Mouse (Mus musculus): ENCODE results near the gene Ube2cbp.

Gene Ube2cbp

DNA sequence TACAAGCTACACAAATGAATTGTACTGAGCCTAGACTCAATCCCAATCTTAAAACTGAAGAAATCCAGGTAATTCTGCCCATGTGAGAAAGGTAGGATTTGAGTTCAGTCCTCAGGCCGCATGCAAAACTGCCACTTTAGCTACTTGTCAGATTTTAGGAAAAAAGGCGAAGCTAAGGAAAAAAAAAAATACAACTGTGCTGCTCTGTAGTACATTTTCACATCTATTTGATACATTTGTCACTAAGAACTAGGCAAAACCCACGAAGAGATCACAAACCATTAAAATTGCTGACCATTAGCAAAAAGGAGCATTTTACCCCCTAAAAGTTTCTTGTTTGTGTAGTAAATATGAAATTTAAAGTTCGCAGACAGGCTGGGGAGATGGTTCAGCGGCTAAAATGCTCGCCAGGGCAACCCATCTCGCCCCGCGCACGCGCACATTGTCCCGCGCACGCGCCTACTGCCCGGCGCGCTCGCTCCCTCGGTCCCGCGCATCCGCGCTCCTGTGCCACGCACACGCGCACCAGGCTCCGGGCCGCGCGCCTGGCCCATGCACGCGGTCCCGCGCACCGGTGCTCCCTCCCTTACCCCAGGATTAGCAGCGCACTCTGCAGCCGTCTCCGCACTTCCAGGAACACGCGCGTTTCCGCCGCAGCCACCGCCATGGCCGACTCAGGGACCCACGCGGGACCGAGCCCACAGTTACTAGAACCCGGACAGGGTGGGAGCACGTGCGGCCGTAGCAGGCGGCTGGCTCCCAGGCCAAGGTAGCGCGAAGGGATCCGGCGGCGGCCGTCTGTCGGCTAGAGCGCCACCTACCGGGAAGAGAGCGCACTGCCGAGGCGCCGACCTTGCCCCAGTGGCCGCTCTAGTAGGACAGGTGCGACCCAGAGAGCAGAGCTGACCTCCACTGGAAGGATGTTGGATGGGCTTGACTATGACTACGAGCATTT is at the start of gene Ube2cbp:
TSS of gene Ube2cbp (minus strand) at position 800 of the 955 bp plus-strand sequence.
- DNase-seq: peak; percentile 89

- DNase-seq: no peak
Observed at GRCm38 (mm10) chr9:86514390-86514789, 49.6 kb upstream of the Ube2cbp start.

DNA sequence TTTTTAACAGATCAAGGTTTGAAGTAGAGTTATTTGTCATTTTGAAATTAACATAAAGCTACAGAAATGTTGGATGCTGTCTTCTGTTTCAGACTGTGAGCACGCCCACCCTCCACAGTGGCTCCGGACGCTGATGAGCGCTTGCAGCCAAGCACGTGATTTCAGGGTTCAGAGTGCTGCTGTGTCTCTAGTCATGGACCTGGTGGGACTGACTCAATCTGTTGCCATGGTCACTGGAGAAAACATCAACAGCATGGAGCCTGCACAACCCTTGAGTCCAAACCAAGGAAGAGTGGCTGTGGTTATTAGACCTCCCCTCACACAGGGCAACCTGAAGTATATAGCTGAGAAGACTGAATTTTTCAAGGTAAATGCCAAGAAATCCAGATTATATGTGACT is 49.0 kb upstream of the Ube2cbp start:
- no peak for DNase-seq

GRCm38 (mm10) chr9:86507437-86507836 is 42.7 kb upstream of the Ube2cbp start:
- DNase-seq: no peak

DNA sequence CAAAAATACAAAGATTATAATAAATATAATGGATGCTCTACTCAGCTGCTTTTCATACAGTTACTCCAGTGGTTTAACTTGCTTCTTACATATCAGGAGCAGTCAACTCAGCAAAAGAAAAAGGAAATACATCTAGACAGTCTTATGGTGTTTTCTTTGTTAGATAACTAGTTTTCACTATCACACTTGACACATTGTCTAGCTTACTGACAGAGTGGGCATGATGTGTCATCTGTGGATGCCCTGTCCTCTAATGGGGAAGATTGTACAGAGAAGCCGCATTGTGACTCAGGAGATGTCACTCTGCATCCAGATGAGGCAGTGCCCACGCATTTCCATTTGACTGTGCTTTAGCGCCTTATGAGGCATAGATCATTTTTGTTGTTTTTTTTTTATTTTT is 34.3 kb upstream of the Ube2cbp start:
- no peak for DNase-seq

- no peak for DNase-seq
Observed at GRCm38 (mm10) chr9:86496261-86496660, 31.5 kb upstream of the Ube2cbp start.

- no peak for DNase-seq
Observed at GRCm38 (mm10) chr9:86491740-86492139, 27.0 kb upstream of the Ube2cbp start.

GRCm38 (mm10) chr9:86482236-86482635 is 17.5 kb upstream of the Ube2cbp start:
- DNase-seq: no peak

GRCm38 (mm10) chr9:86478414-86479093 is 13.8 kb upstream of the Ube2cbp start:
- no peak for DNase-seq

DNA sequence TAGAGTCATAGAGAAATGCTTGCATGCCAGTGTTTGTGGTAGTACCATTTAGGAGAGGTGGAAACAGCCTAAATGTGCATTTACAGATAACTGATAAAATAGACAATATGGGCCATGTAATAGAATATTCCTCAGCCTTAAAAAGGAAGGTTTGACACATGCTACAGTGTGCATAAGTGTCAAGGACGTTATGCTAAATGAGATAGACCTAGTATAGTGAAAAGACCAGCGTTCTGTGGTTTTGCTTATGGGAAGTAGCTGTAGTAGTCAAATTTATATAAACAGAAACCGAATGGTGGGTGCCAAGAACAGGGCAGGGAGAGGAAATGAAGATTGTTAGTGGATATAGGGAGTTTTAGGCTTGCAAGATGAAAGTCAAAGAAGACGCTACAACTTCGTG is 12.0 kb upstream of the Ube2cbp start:
- DNase-seq: no peak

DNA sequence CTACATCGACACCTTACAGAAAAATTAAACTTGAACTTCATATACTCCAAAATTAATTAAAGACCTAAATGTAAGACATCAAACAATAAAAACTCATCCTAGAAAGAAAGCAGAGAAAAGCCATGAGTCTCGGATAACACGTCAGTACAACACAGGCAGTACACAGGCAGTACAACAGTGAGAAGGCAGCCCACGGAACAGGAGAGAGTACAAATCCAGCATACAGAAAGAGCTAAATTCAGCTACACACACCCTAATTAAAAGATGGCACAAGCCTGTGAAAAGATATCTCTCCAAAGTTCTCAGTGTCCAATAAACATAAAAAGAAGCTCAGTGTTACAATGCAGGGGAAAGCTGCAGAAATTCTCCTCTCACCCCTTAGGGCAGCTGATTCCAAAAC is 11.2 kb upstream of the Ube2cbp start:
- no peak for DNase-seq

GRCm38 (mm10) chr9:86466990-86467870 is 2.5 kb upstream of the Ube2cbp start, which contains the start of gene Dop1a:
TSS of gene Dop1a (plus strand) at chr9:86467154.
- peak; percentile 92 for DNase-seq

- no peak for DNase-seq
Observed at GRCm38 (mm10) chr9:86453626-86454025, 11.1 kb downstream of the Ube2cbp start.

- peak; percentile 65 for DNase-seq
Observed at GRCm38 (mm10) chr9:86451617-86452016, 13.1 kb downstream of the Ube2cbp start.

- DNase-seq: no peak
Observed at GRCm38 (mm10) chr9:86451094-86451493, 13.7 kb downstream of the Ube2cbp start.

- peak; percentile 81 for DNase-seq
Observed at GRCm38 (mm10) chr9:86449581-86449980, 15.2 kb downstream of the Ube2cbp start.

- DNase-seq: no peak
Observed at GRCm38 (mm10) chr9:86447431-86447830, 17.3 kb downstream of the Ube2cbp start.

DNA sequence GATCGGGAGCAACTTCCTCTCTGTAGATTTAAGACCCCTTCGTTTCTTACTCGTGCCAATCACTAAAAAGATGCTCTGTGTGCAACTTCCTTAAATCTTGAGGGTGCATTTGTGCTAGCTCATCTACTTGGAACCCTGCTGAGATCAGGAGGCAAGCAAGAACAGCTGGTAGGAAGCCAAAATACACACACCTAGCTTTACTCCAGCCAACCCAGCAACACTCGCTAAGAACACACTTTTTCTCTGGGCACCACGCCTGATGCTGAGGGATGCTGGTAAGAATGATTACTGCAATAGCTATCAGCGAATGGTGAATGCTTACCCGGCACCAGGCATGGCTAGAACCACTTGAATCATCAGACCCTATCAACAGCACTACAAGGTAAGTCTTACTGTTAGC is 17.9 kb downstream of the Ube2cbp start:
- DNase-seq: no peak

DNA sequence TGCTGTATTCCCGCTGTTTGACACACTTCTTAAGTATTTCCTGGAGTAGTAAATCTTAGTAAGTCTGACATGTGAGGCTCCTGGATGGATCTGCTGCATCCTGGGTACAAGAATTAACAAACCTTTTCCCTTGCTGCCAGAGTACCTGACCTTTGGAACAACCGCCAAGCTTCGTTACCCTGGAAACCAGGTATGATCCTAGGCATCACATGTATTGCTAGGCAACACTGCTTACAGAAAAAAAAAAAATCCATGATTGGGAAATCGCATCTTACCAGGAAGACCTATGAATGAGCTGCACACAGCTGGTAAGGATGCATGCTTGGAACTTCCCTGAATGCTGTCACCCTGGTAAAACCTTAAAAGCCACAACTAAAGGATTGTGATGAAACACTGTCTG is 22.5 kb downstream of the Ube2cbp start:
- DNase-seq: no peak

GRCm38 (mm10) chr9:86438337-86439009 is 26.3 kb downstream of the Ube2cbp start:
- no peak for DNase-seq

DNA sequence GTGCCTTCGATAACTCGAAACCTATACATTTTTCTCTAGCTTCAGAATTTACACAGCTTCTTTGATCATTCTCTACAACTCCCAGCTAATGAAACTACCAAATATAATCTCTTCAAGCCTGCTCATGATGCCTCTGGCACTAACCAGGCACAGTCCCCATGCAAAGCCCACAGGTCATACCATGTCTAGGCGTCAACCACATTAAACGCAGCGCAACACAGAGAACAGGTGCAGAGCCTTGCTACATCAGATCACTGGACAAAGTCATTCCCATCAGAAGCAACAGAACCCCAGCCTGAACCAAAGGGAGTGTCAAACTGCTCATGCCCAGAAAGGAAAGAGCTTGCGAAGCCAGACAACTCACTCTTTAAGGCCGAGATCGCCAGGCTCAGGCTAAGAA is 28.1 kb downstream of the Ube2cbp start:
- no peak for DNase-seq

GRCm38 (mm10) chr9:86435510-86435909 is 29.2 kb downstream of the Ube2cbp start:
- no peak for DNase-seq
